Mouse (Mus musculus) liver, embryonic 14.5 days (tissue): ENCODE measurements at regions not wholly inside any gene's neighbourhood (a gene's known extent, or its start where the extent isn't known, plus 50 kb on each side); places are given as distances from the start of the nearest gene placed in this dataset.

Source experiments
- ATAC-seq: fragments of 200-750 bp; cut with Nextera tagmentation; 2 replicates; pipeline ENCODE4 v1.8.0; 2017; ENCODE audit warnings: moderate number of reproducible peaks, mild to moderate bottlenecking, moderate library complexity; ENCODE audit not compliant: insufficient read depth
- DNase-seq, 3 experiments: peaks; one replicate each; pipeline ENCODE4 v3.0.0-alpha.2; 2012 to 2013; ENCODE audit warnings: low read depth in 3 of 3, low spot score in 3 of 3
- H3K27ac ChIP-seq: fragments of 300-500 bp; sonication (generic); 2 replicates; pipeline ENCODE4 v1.5.1; 2014; ENCODE audit warnings: moderate library complexity, mild to moderate bottlenecking, control low read depth, inconsistent platforms
- H3K27me3 ChIP-seq: fragments of 300-500 bp; sonication (generic); 2 replicates; pipeline ENCODE4 v1.6.1; 2014; ENCODE audit warnings: mild to moderate bottlenecking, low read length, moderate library complexity; ENCODE audit not compliant: control insufficient read depth, insufficient read depth
- H3K36me3 ChIP-seq: fragments of 300-500 bp; sonication (generic); replicated peaks from 2 replicates; pipeline ENCODE4 v1.6.1; 2014; ENCODE audit warnings: low read depth; ENCODE audit not compliant: control insufficient read depth, insufficient read depth
- H3K4me1 ChIP-seq, 2 experiments: fragments of 200-500 bp in 1 of 2; fragments of 300-500 bp in 1 of 2; sonication (generic) in 1 of 2; replicated peaks; 2 replicates each; pipeline ENCODE4 v1.6.1; 2012 to 2014; ENCODE audit warnings: antibody characterized with exemption in 1 of 2, inconsistent platforms in 1 of 2, low read length in 1 of 2; ENCODE audit not compliant: control insufficient read depth in 2 of 2, insufficient read depth in 2 of 2
- H3K4me2 ChIP-seq: fragments of 300-500 bp; sonication (generic); 2 replicates; pipeline ENCODE4 v1.6.1; 2014; ENCODE audit warnings: low read depth, mild to moderate bottlenecking, control low read depth, moderate library complexity
- H3K4me3 ChIP-seq, 2 experiments: fragments of 200-500 bp in 1 of 2; fragments of 300-500 bp in 1 of 2; sonication (generic) in 1 of 2; 2 replicates each; pipeline ENCODE4 v1.5.1; 2012 to 2014; ENCODE audit warnings: low read depth in 2 of 2, low read length in 2 of 2, mild to moderate bottlenecking in 2 of 2, control low read depth in 1 of 2, inconsistent platforms in 1 of 2, moderate library complexity in 1 of 2; ENCODE audit not compliant: insufficient read depth in 1 of 2
- H3K9ac ChIP-seq: fragments of 300-500 bp; sonication (generic); replicated peaks from 2 replicates; pipeline ENCODE4 v1.6.1; 2014; ENCODE audit warnings: mild to moderate bottlenecking, control low read depth, moderate library complexity
- H3K9me3 ChIP-seq: fragments of 300-500 bp; sonication (generic); 2 replicates; pipeline ENCODE4 v1.6.1; 2016; ENCODE audit warnings: low read length, mixed read lengths; ENCODE audit not compliant: control insufficient read depth
- CTCF ChIP-seq: IDR thresholded peaks from 2 replicates; pipeline ENCODE4 v1.5.1; 2016; ENCODE audit warnings: antibody characterized with exemption, low read depth, control low read depth
- EP300 ChIP-seq: IDR thresholded peaks from 2 replicates; pipeline ENCODE4 v1.6.1; 2016; ENCODE audit warnings: antibody characterized with exemption, low read depth
- WGBS: fragments of 180-500 bp; shearing (Covaris S2); extraction: QIAGEN DNeasy Blood & Tissue Kit; methylation state at CpG from one replicate; pipeline ENCODE4 v1.1.7; 2014; ENCODE audit not compliant: insufficient replicate concordance; 5-methylcytosine and 5-hydroxymethylcytosine counted together

GRCm38 (mm10) chr5:106343601-106344000, 114.4 kb downstream of the Barhl2 start:
- H3K4me1 ChIP-seq: no peaks in the 10 kb centered on the region
- WGBS: 26% methylated on average over 6 of the region's 6 CpGs
- H3K9me3 ChIP-seq: no peaks in the 10 kb centered on the region
- no peaks in the 10 kb centered on the region for H3K36me3 ChIP-seq
- H3K27me3 ChIP-seq: no peaks in the 10 kb centered on the region; the same call in 1 of the 2 replicates
- no peak overlapping the region for H3K27ac ChIP-seq
- H3K4me3 ChIP-seq: no peak overlapping the region
- H3K4me2 ChIP-seq: no peak overlapping the region
- no peak for DNase-seq
- no peak overlapping the region for H3K9ac ChIP-seq
- TF ChIP-seq EP300: no peak
- no peak for TF ChIP-seq CTCF
- no peak for ATAC-seq

- DNase-seq: no peak
- no peak for ATAC-seq
- Histone ChIP-seq H3K4me2 (no peak overlapping the region), H3K27ac (no peak overlapping the region), H3K4me1 (no peaks in the 10 kb centered on the region), H3K4me3 (no peak overlapping the region), H3K9me3 (no peaks in the 10 kb centered on the region), H3K9ac (no peak overlapping the region), H3K27me3 (no peaks in the 10 kb centered on the region; the same call in 1 of the 2 replicates), H3K36me3 (no peaks in the 10 kb centered on the region)
- no peak for TF ChIP-seq EP300
- TF ChIP-seq CTCF: no peak
- WGBS: 57% methylated on average over 12 of the region's 12 CpGs
These were observed 116.6 kb downstream of the Barhl2 start for GRCm38 (mm10) chr5:106341361-106341760.

- Histone ChIP-seq H3K27me3 (no peaks in the 10 kb centered on the region), H3K9ac (no peak overlapping the region), H3K36me3 (no peaks in the 10 kb centered on the region), H3K9me3 (no peaks in the 10 kb centered on the region), H3K27ac (no peak overlapping the region), H3K4me2 (no peak overlapping the region), H3K4me3 (no peak overlapping the region), H3K4me1 (no peaks in the 10 kb centered on the region)
- no peak for ATAC-seq
- TF ChIP-seq CTCF (no peak), EP300 (no peak)
- WGBS: 72% methylated on average over 11 of the region's 11 CpGs
- DNase-seq: no peak
These were observed 122.3 kb downstream of the Barhl2 start for GRCm38 (mm10) chr5:106335639-106336038.

GRCm38 (mm10) chr5:106327592-106328150, 130.3 kb downstream of the Barhl2 start:
- Histone ChIP-seq H3K36me3 (no peaks in the 10 kb centered on the region), H3K4me2 (no peak overlapping the region), H3K9me3 (no peaks in the 10 kb centered on the region), H3K27me3 (no peaks in the 10 kb centered on the region), H3K27ac (no peak overlapping the region), H3K9ac (no peak overlapping the region), H3K4me3 (no peak overlapping the region), H3K4me1 (no peaks in the 10 kb centered on the region; a peak in 1 of 4 replicates)
- WGBS: 57% methylated on average over 9 of the region's 9 CpGs
- DNase-seq (no peak), ATAC-seq (no peak)
- TF ChIP-seq CTCF (no peak), EP300 (no peak)

GRCm38 (mm10) chr5:106322574-106323215, 135.3 kb downstream of the Barhl2 start:
- H3K36me3 ChIP-seq: no peaks in the 10 kb centered on the region
- DNase-seq: no peak
- no peak overlapping the region for H3K9ac ChIP-seq
- no peak overlapping the region for H3K4me3 ChIP-seq
- no peaks in the 10 kb centered on the region for H3K27me3 ChIP-seq
- TF ChIP-seq CTCF (no peak), EP300 (no peak)
- WGBS: 57% methylated on average over 18 of the region's 18 CpGs
- H3K4me2 ChIP-seq: no peak overlapping the region
- no peak overlapping the region for H3K27ac ChIP-seq
- no peak for ATAC-seq
- H3K9me3 ChIP-seq: no peaks in the 10 kb centered on the region
- H3K4me1 ChIP-seq: peaks cover 0 to 3% of the 10 kb centered on the region in 2 experiments; a peak in 1 of 4 replicates
